ENCODE assay signal across 21 mouse cellular contexts in genomic region chr8:13373151-13373662, GRCm38 (mm10). TPM values are rescaled to one million over a fixed set of nuclear protein-coding genes. Genes with fewer than 3 reads are reported as not detected.
DNase-seq lines count a peak whose midpoint lies in the region; ATAC-seq and TF ChIP-seq lines count a peak whose summit lies in the region.
"Had no signal": no experiment of that assay in that cellular context is flagged by ENCODE, and none has a peak within 500 bp of the region (broad histone marks: within the 10 kb centered on the region; RNA-seq: fewer than 3 reads in every experiment).

No protein-coding gene starts in this region.

- no peaks in the 10 kb centered on the region for H3K79me2 ChIP-seq in MEL (ENCODE audit: control insufficient read depth, insufficient read depth, low read length, poor library complexity)
- H3K79me2 ChIP-seq in macrophage (ENCODE audit: inconsistent target) = no peaks in the 10 kb centered on the region

- no peak overlapping the region; the same call in 1 of the 2 replicates for H3K27ac ChIP-seq in liver, embryonic 11.5 days (ENCODE audit: low read depth, low read length)
- H3K27ac ChIP-seq in MEL (ENCODE audit: control insufficient read depth, low read depth, low read length) (no peak overlapping the region), macrophage (peak overlapping the region; percentile 19; the same call in 1 of the 2 replicates)
- no peak overlapping the region for H3K27ac ChIP-seq in forebrain, embryonic 15.5 days (replicated peaks)
- H3K27ac ChIP-seq: hindbrain, embryonic 10.5 days had no signal

- no peak overlapping the region for H3K4me3 ChIP-seq in liver, embryonic 11.5 days (ENCODE audit: low read depth, low read length)
- H3K4me3 ChIP-seq in MEL (ENCODE audit: control insufficient read depth in 1 of 2, insufficient read depth in 1 of 2, low read depth in 2 of 2, low read length in 2 of 2) = no peak overlapping the region
- no peak overlapping the region for H3K4me3 ChIP-seq in macrophage (ENCODE audit: inconsistent target)
- no peak overlapping the region for H3K4me3 ChIP-seq in forebrain, embryonic 15.5 days
- H3K4me3 ChIP-seq: hindbrain, embryonic 10.5 days had no signal

- no peaks in the 10 kb centered on the region for H3K27me3 ChIP-seq in liver, embryonic 11.5 days (replicated peaks; ENCODE audit: control insufficient read depth, insufficient read depth, low read length)
- H3K27me3 ChIP-seq in MEL (ENCODE audit: control insufficient read depth in 1 of 2, insufficient read depth in 2 of 2, low read length in 2 of 2) = no peaks in the 10 kb centered on the region
- no peaks in the 10 kb centered on the region for H3K27me3 ChIP-seq in forebrain, embryonic 15.5 days

- peak; percentile 29; the same call in 1 of the 2 replicates for ATAC-seq in liver, embryonic 11.5 days (replicated peaks; ENCODE audit: low FRiP score)
- no peak for ATAC-seq in forebrain, embryonic 15.5 days (replicated peaks)

- DNase-seq in liver, embryonic 11.5 days (ENCODE audit: low spot score) = no peak
- DNase-seq in liver (no peak), MEL (ENCODE audit: low read depth, low spot score) (peak; percentile 44)
- DNase-seq in adrenal gland, postnatal 25 days = peak; percentile 52
- no peak for DNase-seq in right cerebral cortex, adult 18-20 months
- DNase-seq in cerebellum, postnatal 10 days = no peak
- DNase-seq: cerebellum, adult 11 months; embryo, embryonic 11 days; kidney, adult 9 months; left cerebral cortex, postnatal 4 days; lung, adult 2 months; right cerebral cortex, postnatal 14 days had no signal

- TF ChIP-seq CTCF in MEL (IDR thresholded peaks at IDR 0.05 in 2 of 3, conservative IDR thresholded peaks at IDR 0.05 in 1 of 3; ENCODE audit: control insufficient read depth in 1 of 3, insufficient read depth in 1 of 3, low read depth in 2 of 3, low read length in 3 of 3, poor library complexity in 1 of 3, severe bottlenecking in 1 of 3) = no peak

- H3K4me1 ChIP-seq in liver, embryonic 11.5 days (replicated peaks; ENCODE audit: control insufficient read depth, insufficient read depth, low read length) = no peaks in the 10 kb centered on the region
- H3K4me1 ChIP-seq in MEL (ENCODE audit: control insufficient read depth in 1 of 2, insufficient read depth in 2 of 2, low read length in 2 of 2) = no peaks in the 10 kb centered on the region
- H3K4me1 ChIP-seq in forebrain, embryonic 15.5 days = no peaks in the 10 kb centered on the region
- H3K4me1 ChIP-seq: hindbrain, embryonic 10.5 days had no signal

- TF ChIP-seq EP300 in MEL (IDR thresholded peaks at IDR 0.05; ENCODE audit: low read depth in 1 of 2, low read length in 2 of 2) = no peak

- peaks cover 67% of the 10 kb centered on the region for H3K36me3 ChIP-seq in liver, embryonic 11.5 days (ENCODE audit: control insufficient read depth, insufficient read depth, low read length)
- H3K36me3 ChIP-seq in MEL (ENCODE audit: control insufficient read depth in 1 of 2, insufficient read depth in 2 of 2, low read length in 2 of 2) (peaks cover 0 to 36% of the 10 kb centered on the region in 2 experiments; a peak in 2 of 4 replicates), macrophage (ENCODE audit: inconsistent target) (peaks cover 53% of the 10 kb centered on the region; the same call in 1 of the 2 replicates)
- peaks cover 79% of the 10 kb centered on the region for H3K36me3 ChIP-seq in forebrain, embryonic 15.5 days

- H3K4me2 ChIP-seq in liver, embryonic 11.5 days = no peak overlapping the region
- H3K4me2 ChIP-seq in forebrain, embryonic 15.5 days (replicated peaks) = no peak overlapping the region
- H3K4me2 ChIP-seq: heart, embryonic 11.5 days had no signal

- no peak for TF ChIP-seq RAD21 in MEL (IDR thresholded peaks at IDR 0.05; ENCODE audit: low read depth, low read length)

- 83% methylated on average over 8 of the region's 8 CpGs for WGBS in liver, embryonic 11.5 days
- WGBS in macrophage (ENCODE audit: missing documents) = 67% methylated on average over 8 of the region's 8 CpGs
- 95% methylated on average over 8 of the region's 8 CpGs for WGBS in forebrain, embryonic 15.5 days

- H3K9me3 ChIP-seq in liver, embryonic 11.5 days (ENCODE audit: control insufficient read depth, low read length) = no peaks in the 10 kb centered on the region
- H3K9me3 ChIP-seq in MEL (replicated peaks; ENCODE audit: insufficient read depth, low read length) = no peaks in the 10 kb centered on the region
- H3K9me3 ChIP-seq in forebrain, embryonic 15.5 days = no peaks in the 10 kb centered on the region
- H3K9me3 ChIP-seq: hindbrain, embryonic 10.5 days had no signal

- no peak for TF ChIP-seq POLR2A in MEL (IDR thresholded peaks at IDR 0.05; ENCODE audit: control insufficient read depth in 1 of 2, insufficient read depth in 1 of 2, low read depth in 1 of 2, low read length in 2 of 2, poor library complexity in 1 of 2)

- no peak overlapping the region for H3K9ac ChIP-seq in liver, embryonic 11.5 days (ENCODE audit: low read depth, low read length)
- no peak overlapping the region for H3K9ac ChIP-seq in MEL (ENCODE audit: control insufficient read depth, low read depth, low read length, poor library complexity, severe bottlenecking)
- H3K9ac ChIP-seq in forebrain, embryonic 15.5 days (replicated peaks) = no peak overlapping the region

TF ChIP-seq in MEL, 35 proteins besides CTCF, POLR2A, EP300 and RAD21:
- TF ChIP-seq MAFK (IDR thresholded peaks at IDR 0.05; ENCODE audit: borderline replicate concordance, low read depth, low read length) (peak; percentile 70; the same call in 1 of the 2 replicates), SIN3A (IDR thresholded peaks at IDR 0.05; ENCODE audit: low read length) (no peak)
TF ChIP-seq in MEL: peak in this region for 1.

RNA-seq across cellular contexts. Expression of gene Atp4b, which starts 23.4 kb away (rescaled TPM):
- polyA plus RNA-seq in liver, embryonic 11.5 days (2014; fragmentation: Nextera tagmentation; extraction: Ambion mirVana) = not detected in 2 replicates
- total RNA-seq in MEL (2012; rRNA removed) = 0.08 TPM in 1 of 2 replicates, not detected in the other
- polyA plus RNA-seq in MEL (2012; ENCODE audit: insufficient read depth in 1 of 2, insufficient read length in 2 of 2, low read depth in 1 of 2, low replicate concordance in 2 of 2, missing spikeins in 1 of 2) (under 1 TPM in 1 of 2 experiments, not detected in 1; 0.14 TPM), macrophage (2018) (not detected in 3 replicates)
- not detected in 2 replicates for total RNA-seq in adrenal gland, postnatal 25 days (2021)
- total RNA-seq in macrophage (2018; cell fraction: chromatin; rRNA removed) = not detected
- not detected for total RNA-seq in macrophage (2018; cell fraction: cytosol; rRNA removed)
- total RNA-seq in macrophage (2018; cell fraction: nucleus; rRNA removed) = not detected
- not detected in 2 replicates for polyA plus RNA-seq in forebrain, embryonic 15.5 days (2015; fragmentation: Nextera tagmentation; extraction: Ambion mirVana)
- total RNA-seq: gastrocnemius, adult 18-20 months; left cerebral cortex, postnatal 4 days had no signal
- polyA plus RNA-seq: forebrain, embryonic 11.5 days; heart, embryonic 11.5 days had no signal

RNA-seq across cellular contexts. Expression of gene Grk1, which starts 31.7 kb away (rescaled TPM):
- 0.03 and 0.07 TPM in 2 replicates for polyA plus RNA-seq in liver, embryonic 11.5 days (2014; fragmentation: Nextera tagmentation; extraction: Ambion mirVana)
- under 0.01 TPM in 1 of 2 replicates, not detected in the other for total RNA-seq in MEL (2012; rRNA removed)
- under 1 TPM in 1 of 2 experiments, not detected in 1; 0.03 TPM for polyA plus RNA-seq in MEL (2012; ENCODE audit: insufficient read depth in 1 of 2, insufficient read length in 2 of 2, low read depth in 1 of 2, low replicate concordance in 2 of 2, missing spikeins in 1 of 2)
- not detected in 2 replicates for total RNA-seq in adrenal gland, postnatal 25 days (2021)
- total RNA-seq in macrophage (2018; cell fraction: chromatin; rRNA removed) = under 1 TPM in 12 of 26 experiments, not detected in 14; 0.09 to 0.40 (median 0.15) TPM
- total RNA-seq in macrophage (2018; cell fraction: cytosol; rRNA removed) = not detected
- total RNA-seq in macrophage (2018; cell fraction: nucleus; rRNA removed) = under 1 TPM in 3 of 26 experiments, not detected in 23; 0.11 to 0.16 (median 0.11) TPM
- polyA plus RNA-seq in macrophage (2018) = not detected in 3 replicates
- polyA plus RNA-seq in forebrain, embryonic 15.5 days (2015; fragmentation: Nextera tagmentation; extraction: Ambion mirVana) = 0.03 TPM in 1 of 2 replicates, not detected in the other
- total RNA-seq: adrenal gland, adult 18-20 months; gastrocnemius, adult 18-20 months; left cerebral cortex, postnatal 4 days; megakaryocyte-erythroid progenitor cell, adult 5-6 weeks had no signal
- polyA plus RNA-seq: hindbrain, embryonic 10.5 days; lung, adult 2 months; thymus, postnatal 0 days had no signal

RNA-seq across cellular contexts. Expression of gene Tfdp1, which starts 34.7 kb away (rescaled TPM):
- 217 and 230 TPM in 2 replicates for polyA plus RNA-seq in liver, embryonic 11.5 days (2014; fragmentation: Nextera tagmentation; extraction: Ambion mirVana)
- total RNA-seq in MEL (2012; rRNA removed) = 214 and 256 TPM in 2 replicates
- polyA plus RNA-seq in MEL (2012; ENCODE audit: insufficient read depth in 1 of 2, insufficient read length in 2 of 2, low read depth in 1 of 2, low replicate concordance in 2 of 2, missing spikeins in 1 of 2) = 100 to 1,000 TPM; 143 to 331 TPM
- total RNA-seq in adrenal gland, postnatal 25 days (2021) = 56.6 and 63.8 TPM in 2 replicates
- 10 to 100 TPM; 21.8 to 73.0 (median 43.9) TPM for total RNA-seq in macrophage (2018; cell fraction: chromatin; rRNA removed)
- 10 to 100 TPM; 21.7 to 37.6 (median 27.5) TPM for total RNA-seq in macrophage (2018; cell fraction: cytosol; rRNA removed)
- total RNA-seq in macrophage (2018; cell fraction: nucleus; rRNA removed) = 100 to 1,000 TPM in 1 of 26 experiments, 10 to 100 TPM in 25; 18.5 to 113 (median 33.7) TPM
- 30.2 to 74.7 TPM (median 31.2 TPM) in 3 replicates for polyA plus RNA-seq in macrophage (2018)
- 144 and 146 TPM in 2 replicates for polyA plus RNA-seq in forebrain, embryonic 15.5 days (2015; fragmentation: Nextera tagmentation; extraction: Ambion mirVana)

Comparison
In these comparisons a context has a peak if more than half of its experiments do, and no peak if none do; other contexts are left out.
1. DNase-seq: peak in MEL (single experiment) and adrenal gland, postnatal 25 days (single experiment); none in liver, embryonic 11.5 days (single experiment), liver (single experiment), right cerebral cortex, adult 18-20 months (single experiment) and cerebellum, postnatal 10 days (0 of 2).